Mouse (Mus musculus): ENCODE measurements at regions not wholly inside any gene's neighbourhood (a gene's known extent, or its start where the extent isn't known, plus 50 kb on each side); places are given as distances from the start of the nearest gene placed in this dataset.

DNA sequence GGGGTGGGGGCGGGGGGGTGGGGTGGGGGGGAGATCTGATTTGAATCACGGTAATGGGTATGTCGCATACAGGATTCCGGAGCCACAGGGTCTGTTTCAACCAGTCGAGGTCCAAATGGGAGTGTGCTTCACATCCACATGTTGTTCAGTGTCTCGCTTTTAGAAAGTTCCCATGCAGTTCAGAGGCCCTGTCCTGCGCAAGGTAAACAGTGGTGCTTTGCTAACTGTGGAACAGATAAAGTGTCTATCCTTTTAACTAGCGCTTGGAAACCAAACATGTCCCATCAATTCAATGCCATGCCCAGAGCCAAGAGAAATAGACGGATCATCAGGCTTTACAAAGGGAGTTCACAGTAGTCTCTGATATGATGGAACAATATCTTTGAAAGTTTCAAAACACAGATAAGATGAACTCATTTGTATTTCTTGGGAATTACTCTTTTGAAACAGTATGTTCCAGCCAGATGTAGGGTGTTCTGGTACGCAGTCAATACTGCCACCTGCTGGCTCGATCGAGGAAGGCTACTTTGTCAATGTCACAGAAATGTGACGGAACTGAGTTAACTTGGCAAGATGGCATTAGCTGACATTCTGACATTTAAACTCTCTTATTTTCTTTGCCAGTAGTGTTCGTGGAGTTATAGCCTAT, 72.9 kb upstream of the Gmds start:
- in situ Hi-C loops (cut with MboI; ENCODE audit: low pct_unique_long_range_greater_than_20kb in 1 of 2, low sequenced_read_pairs in 2 of 2, unreplicated experiment in 1 of 2), result loop anchor here (10.0 to 25.0 kb wide), 2 partner anchors 599 to 617 kb away; partner anchors contain the start of gene Foxc1 (in 1 of the 2)

DNA sequence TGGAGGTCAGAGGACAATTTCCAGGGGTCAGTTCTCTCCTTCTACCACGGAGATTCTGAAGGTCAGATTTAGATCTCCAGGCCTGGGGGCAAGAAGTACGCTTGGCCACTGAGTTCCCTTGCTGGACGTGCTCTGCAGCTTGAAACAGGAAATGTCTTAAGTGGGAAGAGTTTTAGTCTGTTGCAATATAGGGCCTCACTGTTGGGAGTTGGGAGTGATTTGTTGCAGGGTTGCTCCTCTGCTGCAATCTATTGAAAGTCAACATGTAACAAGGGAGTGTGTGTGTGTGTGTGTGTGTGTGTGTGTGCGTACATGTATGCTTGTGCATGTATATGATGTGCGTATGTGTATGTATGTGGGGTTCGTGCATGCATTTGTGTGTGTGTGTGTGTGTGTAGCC, 71.5 kb upstream of the Gmds start:
- in situ Hi-C loops (cut with MboI; ENCODE audit: low pct_unique_long_range_greater_than_20kb in 1 of 2, low sequenced_read_pairs in 2 of 2, unreplicated experiment in 1 of 2), result loop anchor here (10.0 to 25.0 kb wide), 2 partner anchors 598 to 615 kb away; partner anchors contain the start of gene Foxc1 (in 1 of the 2)

DNA sequence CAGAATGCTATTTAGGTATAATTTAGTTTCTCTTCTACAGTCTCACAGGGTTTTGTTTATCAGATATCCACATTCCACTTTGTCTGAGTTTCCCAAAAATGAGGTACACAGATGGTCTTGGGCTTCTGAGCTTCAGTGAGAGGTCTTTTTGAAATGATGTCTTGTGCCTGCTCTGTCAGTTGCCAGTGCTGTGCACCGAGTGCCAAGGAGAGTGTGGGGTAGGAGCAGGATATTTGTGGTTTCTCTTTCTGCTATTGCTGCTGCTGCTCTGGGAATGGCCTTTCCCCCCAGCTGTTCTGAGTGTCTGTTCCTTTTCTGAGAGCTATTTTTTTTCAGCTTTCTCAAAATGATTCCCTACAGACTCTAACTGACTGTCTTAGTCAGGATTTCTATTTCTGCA, 60.1 kb upstream of the Gmds start:
- in situ Hi-C loops (cut with MboI; ENCODE audit: low pct_unique_long_range_greater_than_20kb in 1 of 2, low sequenced_read_pairs in 2 of 2, unreplicated experiment in 1 of 2), result no loop called here
